Mouse (Mus musculus) kidney, adult 2 months (tissue): Measurements from ENCODE around the gene Borcs6. TPM values are rescaled to one million over a fixed set of nuclear protein-coding genes. Genes with fewer than 3 reads are reported as not detected.

ENCODE experiments used
- DNase-seq: peaks from one replicate; pipeline ENCODE4 v3.0.0; 2021
- H3K27ac ChIP-seq: fragments of 200-500 bp; 2 replicates; pipeline ENCODE4 v1.5.1; 2012; ENCODE audit warnings: low read depth, low read length, control low read depth, inconsistent platforms; ENCODE audit not compliant: insufficient read depth
- H3K27me3 ChIP-seq: fragments of 200-500 bp; replicated peaks from 2 replicates; pipeline ENCODE4 v1.6.1; 2012; ENCODE audit warnings: mild to moderate bottlenecking, moderate library complexity, low read length, inconsistent platforms; ENCODE audit not compliant: control insufficient read depth, insufficient read depth
- H3K36me3 ChIP-seq: fragments of 200-500 bp; 2 replicates; pipeline ENCODE4 v1.6.1; 2012; ENCODE audit warnings: mild to moderate bottlenecking, moderate library complexity, low read length, inconsistent platforms; ENCODE audit not compliant: control insufficient read depth, insufficient read depth
- H3K4me1 ChIP-seq: fragments of 200-500 bp; 2 replicates; pipeline ENCODE4 v1.6.1; 2011; ENCODE audit warnings: low read length; ENCODE audit not compliant: control insufficient read depth, insufficient read depth
- H3K4me3 ChIP-seq: fragments of 200-500 bp; 2 replicates; pipeline ENCODE4 v1.5.1; 2011; ENCODE audit warnings: mild to moderate bottlenecking, low read depth, low read length, control low read depth; ENCODE audit not compliant: insufficient read depth
- CTCF ChIP-seq: fragments of 200-500 bp; conservative IDR thresholded peaks from 2 replicates; pipeline ENCODE4 v1.5.1; 2011; ENCODE audit warnings: low read depth, mild to moderate bottlenecking, control low read depth, low read length, moderate library complexity, mixed read lengths; ENCODE audit not compliant: insufficient read depth, insufficient read length
- POLR2A ChIP-seq: fragments of 200-500 bp; IDR thresholded peaks from one replicate; pipeline ENCODE4 v1.6.1; 2011; ENCODE audit warnings: low read depth, low read length, control low read depth
- WGBS: fragments of 180-500 bp; shearing (Covaris S2); methylation state at CpG from one replicate; pipeline ENCODE4 v1.1.7; 2018; 5-methylcytosine and 5-hydroxymethylcytosine counted together
- polyA plus RNA-seq: library from polyadenylated mRNA; depleted of rRNA; stranded (reverse); fragments of >200 nt; gene quantifications from 2 replicates; pipeline ENCODE4 v1.2.3, GENCODE M21; 2012

Borcs6 gene
- polyA plus RNA-seq, 1 experiment: 14.8 TPM

- WGBS: 88% methylated on average over 14 of the region's 14 CpGs
- H3K27me3 ChIP-seq: no peaks in the 10 kb centered on the region
- H3K4me3 ChIP-seq: no peak overlapping the region
- DNase-seq: no peak
- TF ChIP-seq CTCF: no peak
- TF ChIP-seq POLR2A: no peak
- peaks cover 39% of the 10 kb centered on the region for H3K36me3 ChIP-seq
- H3K27ac ChIP-seq: no peak overlapping the region
- peaks cover 4% of the 10 kb centered on the region; the same call in 1 of the 2 replicates for H3K4me1 ChIP-seq
Measured at GRCm38 (mm10) chr11:69104487-69104886, 45.0 kb downstream of the Borcs6 start.

- Histone ChIP-seq H3K27me3 (no peaks in the 10 kb centered on the region), H3K36me3 (peaks cover 39% of the 10 kb centered on the region), H3K27ac (no peak overlapping the region), H3K4me3 (no peak overlapping the region), H3K4me1 (peaks cover 1% of the 10 kb centered on the region; the same call in 1 of the 2 replicates)
- TF ChIP-seq CTCF (no peak), POLR2A (no peak)
- WGBS: 92% methylated on average over 6 of the region's 6 CpGs
- DNase-seq: no peak
Measured at GRCm38 (mm10) chr11:69105227-69105626, 45.7 kb downstream of the Borcs6 start.

- no peak for TF ChIP-seq CTCF
- TF ChIP-seq POLR2A: no peak
- WGBS: 62% methylated on average over 2 of the region's 2 CpGs
- no peak for DNase-seq
- Histone ChIP-seq H3K27ac (no peak overlapping the region), H3K4me1 (no peaks in the 10 kb centered on the region), H3K4me3 (no peak overlapping the region), H3K27me3 (no peaks in the 10 kb centered on the region), H3K36me3 (peaks cover 37% of the 10 kb centered on the region)
Measured at GRCm38 (mm10) chr11:69105796-69106195, 46.3 kb downstream of the Borcs6 start.

- Histone ChIP-seq H3K4me1 (no peaks in the 10 kb centered on the region), H3K4me3 (no peak overlapping the region), H3K27me3 (no peaks in the 10 kb centered on the region), H3K27ac (no peak overlapping the region), H3K36me3 (peaks cover 32% of the 10 kb centered on the region)
- TF ChIP-seq CTCF (no peak), POLR2A (no peak)
- no peak for DNase-seq
- 91% methylated on average over 11 of the region's 11 CpGs for WGBS
Measured at GRCm38 (mm10) chr11:69106299-69106698, 46.8 kb downstream of the Borcs6 start.

- Histone ChIP-seq H3K27ac (no peak overlapping the region), H3K4me3 (no peak overlapping the region), H3K27me3 (no peaks in the 10 kb centered on the region), H3K36me3 (peaks cover 29% of the 10 kb centered on the region), H3K4me1 (no peaks in the 10 kb centered on the region)
- TF ChIP-seq POLR2A: no peak
- no peak for TF ChIP-seq CTCF
- WGBS: 91% methylated on average over 11 of the region's 11 CpGs
- DNase-seq: no peak
Measured at GRCm38 (mm10) chr11:69106842-69107241, 47.3 kb downstream of the Borcs6 start.

GRCm38 (mm10) chr11:69107676-69108075 is 48.2 kb downstream of the Borcs6 start:
- H3K27me3 ChIP-seq: no peaks in the 10 kb centered on the region
- H3K4me1 ChIP-seq: no peaks in the 10 kb centered on the region
- no peak for DNase-seq
- no peak overlapping the region for H3K27ac ChIP-seq
- TF ChIP-seq POLR2A (no peak), CTCF (no peak)
- 91% methylated on average over 11 of the region's 11 CpGs for WGBS
- H3K4me3 ChIP-seq: no peak overlapping the region
- H3K36me3 ChIP-seq: peaks cover 24% of the 10 kb centered on the region

GRCm38 (mm10) chr11:69108223-69108622 is 48.7 kb downstream of the Borcs6 start:
- H3K36me3 ChIP-seq: peaks cover 23% of the 10 kb centered on the region
- no peaks in the 10 kb centered on the region for H3K4me1 ChIP-seq
- WGBS: 82% methylated on average over 9 of the region's 9 CpGs
- H3K4me3 ChIP-seq: no peak overlapping the region
- TF ChIP-seq POLR2A (no peak), CTCF (no peak)
- no peak overlapping the region for H3K27ac ChIP-seq
- DNase-seq: no peak
- no peaks in the 10 kb centered on the region for H3K27me3 ChIP-seq
